Mouse (Mus musculus) right cerebral cortex, postnatal 36 days (tissue): ENCODE results near the gene Rnf144a.

ENCODE experiments used
- DNase-seq, 2 experiments: peaks; one replicate each; pipeline ENCODE4 v3.0.0; 2022; ENCODE audit warnings: low spot score in 2 of 2, mixed read lengths in 1 of 2

The Rnf144a gene

GRCm38 (mm10) chr12:26373721-26374120 lies 41.3 kb downstream of the Rnf144a start:
- DNase-seq, result no peak

- peak; percentile 60 to 68 for DNase-seq
Measured at GRCm38 (mm10) chr12:26370004-26370403, 45.0 kb downstream of the Rnf144a start.

- no peak for DNase-seq
Measured at GRCm38 (mm10) chr12:26367361-26367760, 47.7 kb downstream of the Rnf144a start.

GRCm38 (mm10) chr12:26366372-26366771 lies 48.7 kb downstream of the Rnf144a start:
- DNase-seq, result no peak

- no peak for DNase-seq
Measured at GRCm38 (mm10) chr12:26365531-26366315, 49.3 kb downstream of the Rnf144a start.

- no peak for DNase-seq
Measured at GRCm38 (mm10) chr12:26364822-26365221, 50.2 kb downstream of the Rnf144a start.

GRCm38 (mm10) chr12:26360946-26361523 lies 54.0 kb downstream of the Rnf144a start:
- no peak for DNase-seq

- DNase-seq, result no peak
Measured at GRCm38 (mm10) chr12:26359817-26360216, 55.2 kb downstream of the Rnf144a start.

- no peak for DNase-seq
Measured at GRCm38 (mm10) chr12:26359241-26359640, 55.8 kb downstream of the Rnf144a start.

GRCm38 (mm10) chr12:26357246-26357645 lies 57.8 kb downstream of the Rnf144a start:
- no peak for DNase-seq

GRCm38 (mm10) chr12:26356191-26356590 lies 58.9 kb downstream of the Rnf144a start:
- DNase-seq, result no peak

GRCm38 (mm10) chr12:26351321-26351720 lies 63.7 kb downstream of the Rnf144a start:
- DNase-seq, result peak in 1 of 2 experiments; percentile 32

- no peak for DNase-seq
Measured at GRCm38 (mm10) chr12:26344408-26344807, 70.6 kb downstream of the Rnf144a start.

- no peak for DNase-seq
Measured at GRCm38 (mm10) chr12:26343131-26343530, 71.9 kb downstream of the Rnf144a start.

GRCm38 (mm10) chr12:26342663-26343062 lies 72.4 kb downstream of the Rnf144a start:
- DNase-seq, result no peak

- DNase-seq, result no peak
Measured at GRCm38 (mm10) chr12:26342086-26342485, 73.0 kb downstream of the Rnf144a start.

- DNase-seq, result no peak
Measured at GRCm38 (mm10) chr12:26340621-26341020, 74.4 kb downstream of the Rnf144a start.

- DNase-seq, result no peak
Measured at GRCm38 (mm10) chr12:26339886-26340285, 75.2 kb downstream of the Rnf144a start.

- no peak for DNase-seq
Measured at GRCm38 (mm10) chr12:26339181-26339580, 75.9 kb downstream of the Rnf144a start.

GRCm38 (mm10) chr12:26333678-26334077 lies 81.4 kb downstream of the Rnf144a start:
- no peak for DNase-seq

- peak; percentile 34 to 74 for DNase-seq
Measured at GRCm38 (mm10) chr12:26331048-26331447, 84.0 kb downstream of the Rnf144a start.

GRCm38 (mm10) chr12:26329756-26330155 lies 85.3 kb downstream of the Rnf144a start:
- no peak for DNase-seq

GRCm38 (mm10) chr12:26329031-26329675 lies 85.9 kb downstream of the Rnf144a start:
- DNase-seq, result no peak
